Mouse (Mus musculus): ENCODE data around the gene Eml5. TPM values are rescaled to one million over a fixed set of nuclear protein-coding genes. Genes with fewer than 3 reads are reported as not detected.
A peak's percentile ranks its signal among the peaks of the same experiment; 100 is the strongest.

Eml5 gene
- polyA plus RNA-seq (2012; ENCODE audit: insufficient read depth, insufficient read length, low replicate concordance, missing spikeins) = 613 and 850 TPM in 2 replicates

- TF ChIP-seq POLR2A (IDR thresholded peaks at IDR 0.05; ENCODE audit: insufficient read depth, low read depth, low read length) (peak; percentile 73), CTCF (IDR thresholded peaks at IDR 0.05; ENCODE audit: insufficient read depth, low read depth, low read length) (no peak)
- peak within 1 kb of the TSS; percentile 97 for H3K27ac ChIP-seq (ENCODE audit: insufficient read depth, low read depth, low read length)
- H3K4me3 ChIP-seq (ENCODE audit: insufficient read depth, low read depth, low read length) = peak within 1 kb of the TSS; percentile 100
- peaks cover 2% of the 10 kb centered on the region; the same call in 1 of the 2 replicates for H3K4me1 ChIP-seq (ENCODE audit: control insufficient read depth, insufficient read depth, low read length)
- under 1% methylated on average over 85 of the region's 101 CpGs for WGBS
Measured at GRCm38 (mm10) chr12:98900881-98901801, at the start of gene Eml5. Gene Eml5, minus strand, starts transcription at chr12:98901484.

GRCm38 (mm10) chr12:98932856-98933255 lies 31.6 kb upstream of the Eml5 start:
- 81% methylated on average over 1 of the region's 1 CpGs for WGBS
- no peak for TF ChIP-seq CTCF (IDR thresholded peaks at IDR 0.05; ENCODE audit: insufficient read depth, low read depth, low read length)
- TF ChIP-seq POLR2A (IDR thresholded peaks at IDR 0.05; ENCODE audit: insufficient read depth, low read depth, low read length) = no peak

GRCm38 (mm10) chr12:98932441-98932840 lies 31.2 kb upstream of the Eml5 start:
- H3K4me1 ChIP-seq (ENCODE audit: control insufficient read depth, insufficient read depth, low read length) = peaks cover 2% of the 10 kb centered on the region; the same call in 1 of the 2 replicates
- no peak overlapping the region for H3K4me3 ChIP-seq (ENCODE audit: insufficient read depth, low read depth, low read length)
- 64% methylated on average over 4 of the region's 4 CpGs for whole genome bisulfite sequencing
- TF ChIP-seq POLR2A (IDR thresholded peaks at IDR 0.05; ENCODE audit: insufficient read depth, low read depth, low read length) (no peak), CTCF (IDR thresholded peaks at IDR 0.05; ENCODE audit: insufficient read depth, low read depth, low read length) (no peak)
- no peak overlapping the region for H3K27ac ChIP-seq (ENCODE audit: insufficient read depth, low read depth, low read length)

More at GRCm38 (mm10) chr12:98932856-98933255, 31.6 kb upstream of the Eml5 start:
- no peak overlapping the region for H3K27ac ChIP-seq (ENCODE audit: insufficient read depth, low read depth, low read length)
- peaks cover 2% of the 10 kb centered on the region; the same call in 1 of the 2 replicates for H3K4me1 ChIP-seq (ENCODE audit: control insufficient read depth, insufficient read depth, low read length)
- no peak overlapping the region for H3K4me3 ChIP-seq (ENCODE audit: insufficient read depth, low read depth, low read length)

GRCm38 (mm10) chr12:98931174-98931573 lies 29.9 kb upstream of the Eml5 start:
- TF ChIP-seq CTCF (IDR thresholded peaks at IDR 0.05; ENCODE audit: insufficient read depth, low read depth, low read length) = no peak
- no peak for TF ChIP-seq POLR2A (IDR thresholded peaks at IDR 0.05; ENCODE audit: insufficient read depth, low read depth, low read length)

GRCm38 (mm10) chr12:98920194-98920991 lies 19.1 kb upstream of the Eml5 start, which contains the start of gene Ttc8:
Gene Ttc8, plus strand, starts transcription at chr12:98920574.
- no peaks in the 10 kb centered on the region for H3K4me1 ChIP-seq (ENCODE audit: control insufficient read depth, insufficient read depth, low read length)
- TF ChIP-seq CTCF (IDR thresholded peaks at IDR 0.05; ENCODE audit: insufficient read depth, low read depth, low read length) = no peak
- TF ChIP-seq POLR2A (IDR thresholded peaks at IDR 0.05; ENCODE audit: insufficient read depth, low read depth, low read length) = peak; percentile 73
- WGBS = under 1% methylated on average over 35 of the region's 35 CpGs

More at GRCm38 (mm10) chr12:98931174-98931573, 29.9 kb upstream of the Eml5 start:
- Histone ChIP-seq H3K27ac (ENCODE audit: insufficient read depth, low read depth, low read length) (no peak overlapping the region), H3K4me3 (ENCODE audit: insufficient read depth, low read depth, low read length) (no peak overlapping the region), H3K4me1 (ENCODE audit: control insufficient read depth, insufficient read depth, low read length) (peaks cover 2% of the 10 kb centered on the region; the same call in 1 of the 2 replicates)
- WGBS = 92% methylated on average over 4 of the region's 4 CpGs

GRCm38 (mm10) chr12:98910096-98910495 lies 8.8 kb upstream of the Eml5 start:
- no peak for TF ChIP-seq POLR2A (IDR thresholded peaks at IDR 0.05; ENCODE audit: insufficient read depth, low read depth, low read length)
- TF ChIP-seq CTCF (IDR thresholded peaks at IDR 0.05; ENCODE audit: insufficient read depth, low read depth, low read length) = no peak
- Histone ChIP-seq H3K4me3 (ENCODE audit: insufficient read depth, low read depth, low read length) (no peak overlapping the region), H3K27ac (ENCODE audit: insufficient read depth, low read depth, low read length) (0 out of 2 replicates have a peak overlapping the region, but pooled peaks have one; percentile 51), H3K4me1 (ENCODE audit: control insufficient read depth, insufficient read depth, low read length) (peaks cover 5% of the 10 kb centered on the region)
- 54% methylated on average over 9 of the region's 9 CpGs for WGBS

More at GRCm38 (mm10) chr12:98920194-98920991, 19.1 kb upstream of the Eml5 start, which contains the start of gene Ttc8:
- H3K4me3 ChIP-seq (ENCODE audit: insufficient read depth, low read depth, low read length) = peak within 1 kb of the TSS; percentile 79
- peak within 1 kb of the TSS; percentile 94 for H3K27ac ChIP-seq (ENCODE audit: insufficient read depth, low read depth, low read length)

- no peak for TF ChIP-seq POLR2A (IDR thresholded peaks at IDR 0.05; ENCODE audit: insufficient read depth, low read depth, low read length)
- no peak for TF ChIP-seq CTCF (IDR thresholded peaks at IDR 0.05; ENCODE audit: insufficient read depth, low read depth, low read length)
- H3K4me3 ChIP-seq (ENCODE audit: insufficient read depth, low read depth, low read length) = no peak overlapping the region
- peaks cover 5% of the 10 kb centered on the region for H3K4me1 ChIP-seq (ENCODE audit: control insufficient read depth, insufficient read depth, low read length)
- H3K27ac ChIP-seq (ENCODE audit: insufficient read depth, low read depth, low read length) = no peak overlapping the region
- 55% methylated on average over 5 of the region's 5 CpGs for WGBS
Measured at GRCm38 (mm10) chr12:98905466-98905865, 4.2 kb upstream of the Eml5 start.

GRCm38 (mm10) chr12:98900341-98900880 lies 873 bp downstream of the Eml5 start:
- no peaks in the 10 kb centered on the region for H3K4me1 ChIP-seq (ENCODE audit: control insufficient read depth, insufficient read depth, low read length)
- peak overlapping the region; percentile 100 for H3K4me3 ChIP-seq (ENCODE audit: insufficient read depth, low read depth, low read length)
- WGBS = 3% methylated on average over 31 of the region's 31 CpGs
- peak overlapping the region; percentile 97 for H3K27ac ChIP-seq (ENCODE audit: insufficient read depth, low read depth, low read length)
- TF ChIP-seq CTCF (IDR thresholded peaks at IDR 0.05; ENCODE audit: insufficient read depth, low read depth, low read length) (no peak), POLR2A (IDR thresholded peaks at IDR 0.05; ENCODE audit: insufficient read depth, low read depth, low read length) (no peak)
